Mouse (Mus musculus) embryo, embryonic 11.5 days (tissue): ENCODE data around the gene Hif3a.

Source experiments
- DNase-seq: peaks from one replicate; pipeline ENCODE4 v3.0.0-alpha.2; 2012; ENCODE audit warnings: low read depth, low spot score

Hif3a gene

GRCm38 (mm10) chr7:17024814-17025504 lies 37.3 kb downstream of the Hif3a start:
- no peak for DNase-seq

- no peak for DNase-seq
These were observed 38.1 kb downstream of the Hif3a start for GRCm38 (mm10) chr7:17024141-17024540.

GRCm38 (mm10) chr7:17023701-17024100 lies 38.5 kb downstream of the Hif3a start:
- DNase-seq: no peak

- DNase-seq: no peak
These were observed 40.1 kb downstream of the Hif3a start for GRCm38 (mm10) chr7:17022176-17022575.

- no peak for DNase-seq
These were observed 42.6 kb downstream of the Hif3a start for GRCm38 (mm10) chr7:17019426-17020166.

- no peak for DNase-seq
These were observed 44.3 kb downstream of the Hif3a start for GRCm38 (mm10) chr7:17017921-17018320.

- no peak for DNase-seq
These were observed 45.2 kb downstream of the Hif3a start for GRCm38 (mm10) chr7:17017036-17017435.

GRCm38 (mm10) chr7:17015381-17015780 lies 46.8 kb downstream of the Hif3a start:
- no peak for DNase-seq

- DNase-seq: no peak
These were observed 50.2 kb downstream of the Hif3a start for GRCm38 (mm10) chr7:17011909-17012590.

GRCm38 (mm10) chr7:17010010-17010347 lies 52.2 kb downstream of the Hif3a start:
- DNase-seq: no peak

GRCm38 (mm10) chr7:17009326-17010009 lies 52.8 kb downstream of the Hif3a start:
- DNase-seq: no peak

- DNase-seq: no peak
These were observed 54.9 kb downstream of the Hif3a start for GRCm38 (mm10) chr7:17007300-17007699.

- no peak for DNase-seq
These were observed 57.5 kb downstream of the Hif3a start for GRCm38 (mm10) chr7:17004716-17005115.

GRCm38 (mm10) chr7:17003230-17003960 lies 58.8 kb downstream of the Hif3a start:
- DNase-seq: no peak

- peak; percentile 77 for DNase-seq
These were observed 59.6 kb downstream of the Hif3a start for GRCm38 (mm10) chr7:17002375-17003195.

- DNase-seq: peak; percentile 67
These were observed 62.6 kb downstream of the Hif3a start for GRCm38 (mm10) chr7:16999650-17000049.

- no peak for DNase-seq
These were observed 63.0 kb downstream of the Hif3a start for GRCm38 (mm10) chr7:16999233-16999632.

- DNase-seq: no peak
These were observed 66.9 kb downstream of the Hif3a start for GRCm38 (mm10) chr7:16995345-16995744.

GRCm38 (mm10) chr7:16994400-16994799 lies 67.8 kb downstream of the Hif3a start:
- no peak for DNase-seq

GRCm38 (mm10) chr7:16993651-16994399 lies 68.4 kb downstream of the Hif3a start:
- DNase-seq: peak; percentile 75
